Mouse (Mus musculus): ENCODE data around the gene Spata13.

Spata13 gene

GRCm38 (mm10) chr14:60747154-60747870, 113.5 kb downstream of the Spata13 start:
- DNase-seq (ENCODE audit: low spot score), result no peak

- DNase-seq (ENCODE audit: low spot score), result no peak
These were observed 116.1 kb downstream of the Spata13 start for GRCm38 (mm10) chr14:60749880-60750279.

- DNase-seq (ENCODE audit: low spot score), result no peak
These were observed 117.8 kb downstream of the Spata13 start for GRCm38 (mm10) chr14:60751581-60751980.

GRCm38 (mm10) chr14:60752892-60753800, 119.3 kb downstream of the Spata13 start:
- DNase-seq (ENCODE audit: low spot score), result no peak

- no peak for DNase-seq (ENCODE audit: low spot score)
These were observed 120.0 kb downstream of the Spata13 start for GRCm38 (mm10) chr14:60753801-60754126.

- DNase-seq (ENCODE audit: low spot score), result no peak
These were observed 120.9 kb downstream of the Spata13 start for GRCm38 (mm10) chr14:60754656-60755055.

- no peak for DNase-seq (ENCODE audit: low spot score)
These were observed 122.5 kb downstream of the Spata13 start for GRCm38 (mm10) chr14:60756271-60756670.

GRCm38 (mm10) chr14:60757265-60757664, 123.5 kb downstream of the Spata13 start:
- no peak for DNase-seq (ENCODE audit: low spot score)

GRCm38 (mm10) chr14:60757722-60758121, 123.9 kb downstream of the Spata13 start:
- DNase-seq (ENCODE audit: low spot score), result no peak

GRCm38 (mm10) chr14:60759097-60759496, 125.3 kb downstream of the Spata13 start:
- no peak for DNase-seq (ENCODE audit: low spot score)

- no peak for DNase-seq (ENCODE audit: low spot score)
These were observed 128.0 kb downstream of the Spata13 start for GRCm38 (mm10) chr14:60761801-60762200.

GRCm38 (mm10) chr14:60762754-60763153, 129.0 kb downstream of the Spata13 start:
- DNase-seq (ENCODE audit: low spot score), result no peak

- DNase-seq (ENCODE audit: low spot score), result no peak
These were observed 129.9 kb downstream of the Spata13 start for GRCm38 (mm10) chr14:60763746-60764145.

- no peak for DNase-seq (ENCODE audit: low spot score)
These were observed 130.7 kb downstream of the Spata13 start for GRCm38 (mm10) chr14:60764526-60764925.

GRCm38 (mm10) chr14:60765025-60765424, 131.2 kb downstream of the Spata13 start:
- no peak for DNase-seq (ENCODE audit: low spot score)

- no peak for DNase-seq (ENCODE audit: low spot score)
These were observed 134.1 kb downstream of the Spata13 start, which contains the start of gene C1qtnf9 for GRCm38 (mm10) chr14:60767884-60768283. TSS of gene C1qtnf9 (plus strand) at chr14:60768134.

- DNase-seq (ENCODE audit: low spot score), result no peak
These were observed 135.5 kb downstream of the Spata13 start for GRCm38 (mm10) chr14:60769340-60769739.

- DNase-seq (ENCODE audit: low spot score), result no peak
These were observed 136.8 kb downstream of the Spata13 start for GRCm38 (mm10) chr14:60770594-60770993.

GRCm38 (mm10) chr14:60771057-60771456, 137.3 kb downstream of the Spata13 start:
- DNase-seq (ENCODE audit: low spot score), result peak; percentile 60

GRCm38 (mm10) chr14:60773476-60773875, 139.7 kb downstream of the Spata13 start:
- no peak for DNase-seq (ENCODE audit: low spot score)

- DNase-seq (ENCODE audit: low spot score), result no peak
These were observed 142.7 kb downstream of the Spata13 start for GRCm38 (mm10) chr14:60776521-60776920.

- DNase-seq (ENCODE audit: low spot score), result no peak
These were observed 143.7 kb downstream of the Spata13 start for GRCm38 (mm10) chr14:60777485-60777919.

GRCm38 (mm10) chr14:60779198-60779597, 145.4 kb downstream of the Spata13 start:
- no peak for DNase-seq (ENCODE audit: low spot score)
